Mouse (Mus musculus): ENCODE data around the gene Noxa1.

- TF ChIP-seq POLR2A (IDR thresholded peaks at IDR 0.05; ENCODE audit: low read depth, low read length) (no peak; the same call in 1 of the 2 replicates), CTCF (IDR thresholded peaks at IDR 0.05; ENCODE audit: extremely low read depth, insufficient read length, insufficient replicate concordance, low read depth, low read length) (no peak)
These were observed 202 bp downstream of the Noxa1 start for GRCm38 (mm10) chr2:25094785-25095108.
